Mouse (Mus musculus): Measurements from ENCODE around the gene Gm5935. TPM values are rescaled to one million over a fixed set of nuclear protein-coding genes. Genes with fewer than 3 reads are reported as not detected.
"Not testable (repeated sequence)": the region's sequence is repeated elsewhere in the genome, so short reads cannot be mapped to it uniquely, and the experiment has no call there.

Gene Gm5935
- total RNA-seq (2021) = not detected
- long read RNA-seq = 0 reads

DNA sequence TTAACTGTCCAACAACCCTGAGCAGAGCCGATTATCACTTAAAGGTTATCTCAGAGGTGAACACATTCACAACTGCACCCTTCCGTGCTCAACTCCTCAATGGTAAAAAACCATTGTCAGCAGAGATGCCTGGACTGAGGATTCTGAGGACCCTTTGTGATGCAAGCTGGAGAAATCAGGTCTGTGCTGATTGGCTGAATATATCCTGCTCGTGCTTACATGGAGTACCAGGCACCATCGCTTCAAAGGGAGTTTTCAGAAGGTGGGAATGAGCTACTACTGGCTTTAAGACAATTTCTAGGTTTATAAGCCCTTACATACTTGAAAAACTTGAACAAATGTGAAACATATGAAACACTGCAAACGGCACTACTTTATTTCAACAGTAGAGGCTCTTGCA lies at the start of gene Gm5935:
Gene Gm5935, minus strand, starts transcription at position 101 of the 400 bp plus-strand sequence.
- DNase-seq (ENCODE audit: low spot score in 2 of 2) = not testable (repeated sequence)

Other genes with a start within 250 kb of the Gm5935 start
- gene Gm4297, start 200.3 kb downstream of the Gm5935 start, total RNA-seq (2021) = not detected

Data from layer of hippocampus, postnatal 10 days (tissue).